Mouse (Mus musculus): ENCODE data around the gene Eif3d.

DNA sequence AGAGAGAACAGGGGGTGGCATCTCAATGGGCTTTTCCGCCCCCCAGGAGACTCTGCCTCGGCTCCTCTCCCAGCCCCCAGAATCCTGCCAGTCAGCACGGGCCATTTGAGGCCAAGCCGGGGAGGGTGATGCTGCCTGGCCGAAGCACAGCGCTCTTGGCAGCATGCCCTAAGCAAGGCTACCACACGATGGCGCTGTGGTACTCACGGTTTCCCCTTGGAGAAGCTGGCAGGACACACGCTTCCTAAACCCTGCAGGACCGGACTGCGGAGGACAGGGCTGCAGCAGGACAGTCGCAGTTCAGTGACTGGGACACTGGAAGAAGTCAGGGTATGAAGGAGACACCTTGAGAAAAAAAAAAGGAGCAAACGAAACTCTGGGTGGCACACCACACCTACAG is 36.8 kb downstream of the Eif3d start:
- TF ChIP-seq MXI1 (IDR thresholded peaks at IDR 0.05; ENCODE audit: low read depth, low read length) (peak; percentile 42; the same call in 1 of the 2 replicates), POLR2A (IDR thresholded peaks at IDR 0.05; ENCODE audit: control insufficient read depth in 1 of 2, insufficient read depth in 1 of 2, low read depth in 1 of 2, low read length in 2 of 2, poor library complexity in 1 of 2) (no peak), JUND (IDR thresholded peaks at IDR 0.05; ENCODE audit: low read depth, low read length) (no peak), CHD1 (IDR thresholded peaks at IDR 0.05; ENCODE audit: low read depth, low read length) (no peak), ZNF384 (IDR thresholded peaks at IDR 0.05; ENCODE audit: low read depth, low read length) (no peak), MAFK (IDR thresholded peaks at IDR 0.05; ENCODE audit: borderline replicate concordance, low read depth, low read length) (no peak), EP300 (IDR thresholded peaks at IDR 0.05; ENCODE audit: low read depth in 1 of 2, low read length in 2 of 2) (no peak)

Measured in MEL (cell line).